Mouse (Mus musculus) right cerebral cortex, postnatal 4 days (tissue): Measurements from ENCODE around the gene Hoxd1.

ENCODE experiments used
- DNase-seq: peaks from one replicate; pipeline ENCODE4 v3.0.0-alpha.2; 2022

The Hoxd1 gene

DNA sequence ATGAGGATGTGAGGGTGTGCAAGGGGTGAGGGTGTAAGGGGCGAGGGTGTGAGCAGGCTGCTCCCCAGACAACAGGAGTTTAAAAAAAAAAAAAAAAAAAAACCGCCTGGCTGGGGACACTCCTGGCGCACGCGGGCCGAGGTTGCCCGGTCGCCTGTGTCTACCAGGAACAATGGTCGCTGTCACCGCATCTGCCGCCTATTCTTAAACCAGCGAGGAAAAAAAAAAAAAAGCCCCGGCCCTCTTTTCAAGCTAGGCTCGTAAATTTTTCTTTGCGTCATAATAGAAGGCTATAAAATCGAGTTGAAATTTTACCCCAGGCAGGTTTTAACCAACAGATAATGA, 29.5 kb upstream of the Hoxd1 start:
- no peak for DNase-seq

DNA sequence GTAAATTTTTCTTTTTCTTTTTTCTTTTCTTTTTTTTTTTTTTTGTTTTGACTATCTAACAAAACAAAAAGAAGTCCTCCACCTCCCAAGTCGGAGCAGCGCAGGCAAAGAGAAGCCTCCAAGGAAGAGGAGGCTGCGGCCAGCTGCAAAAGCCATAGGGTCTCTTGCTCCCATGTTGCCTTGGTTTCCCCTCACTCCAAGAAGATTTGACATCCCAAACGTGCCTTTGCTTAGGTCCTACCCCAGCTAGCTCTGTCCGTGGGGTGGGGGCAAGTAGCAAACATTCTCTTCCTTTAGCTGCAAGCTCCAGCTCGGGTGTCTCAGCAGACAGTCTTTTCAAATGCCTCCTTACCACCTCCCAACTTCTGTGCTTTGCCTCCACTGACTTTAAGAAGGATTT, 29.0 kb upstream of the Hoxd1 start:
- no peak for DNase-seq

DNA sequence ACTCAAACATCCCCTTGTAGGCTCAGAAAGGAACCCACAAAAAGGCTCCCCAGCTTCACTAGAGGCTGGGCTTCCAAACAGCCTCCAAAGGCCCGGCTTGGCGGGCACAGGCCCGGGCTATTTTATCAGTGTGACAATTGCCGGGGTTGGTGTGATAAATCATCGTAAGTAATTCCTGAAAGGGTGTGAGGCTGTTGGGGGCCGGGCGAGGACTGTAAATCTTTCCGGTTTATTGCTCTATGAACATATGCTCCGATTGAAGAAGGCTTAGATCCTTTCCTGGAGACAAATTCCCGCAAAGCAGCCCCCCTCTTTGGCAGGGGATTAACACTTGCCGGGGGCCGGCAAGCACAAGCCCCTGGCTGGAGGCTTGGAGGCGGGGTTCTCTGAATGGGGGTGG, 28.3 kb upstream of the Hoxd1 start:
- no peak for DNase-seq

DNA sequence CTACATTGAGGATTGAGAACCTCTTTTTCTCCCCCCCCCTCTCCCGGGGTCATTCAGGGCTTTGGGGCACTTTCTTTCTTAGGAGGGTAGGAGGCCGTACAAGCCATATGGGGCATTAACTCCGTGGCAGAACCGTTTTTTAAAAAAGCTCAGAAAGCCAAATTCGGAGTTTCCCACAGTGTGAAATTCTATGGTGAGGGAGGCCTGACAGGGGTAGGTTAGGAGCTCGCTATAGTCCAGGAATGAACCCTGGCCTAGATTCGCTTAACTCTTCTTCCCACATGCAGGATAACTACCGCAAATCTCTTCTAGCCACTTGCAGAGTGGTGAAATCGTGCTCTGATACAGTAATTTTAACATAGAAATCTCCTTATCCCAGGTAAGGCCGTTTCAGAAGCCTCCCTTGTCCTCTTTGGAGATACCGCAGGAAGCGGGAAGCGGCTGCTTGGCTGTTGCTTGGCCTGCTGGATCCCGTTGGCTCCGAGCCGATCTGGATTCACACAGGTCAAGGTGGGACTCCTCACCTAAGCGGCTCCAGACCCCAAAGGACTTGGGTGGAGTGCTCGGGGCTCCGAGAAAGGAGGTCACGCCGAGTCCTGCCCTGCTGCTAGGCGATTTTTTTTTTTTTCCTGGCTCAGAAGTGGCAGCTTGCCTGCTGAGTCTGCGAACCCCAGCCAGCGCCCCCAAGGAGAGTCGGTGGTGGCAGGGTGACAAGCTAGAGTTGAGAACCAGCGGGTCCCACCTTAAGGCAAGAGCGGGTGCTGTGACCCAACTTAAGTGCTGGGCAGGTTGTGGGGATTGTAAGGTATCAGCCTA, 27.6 kb upstream of the Hoxd1 start:
- no peak for DNase-seq

DNA sequence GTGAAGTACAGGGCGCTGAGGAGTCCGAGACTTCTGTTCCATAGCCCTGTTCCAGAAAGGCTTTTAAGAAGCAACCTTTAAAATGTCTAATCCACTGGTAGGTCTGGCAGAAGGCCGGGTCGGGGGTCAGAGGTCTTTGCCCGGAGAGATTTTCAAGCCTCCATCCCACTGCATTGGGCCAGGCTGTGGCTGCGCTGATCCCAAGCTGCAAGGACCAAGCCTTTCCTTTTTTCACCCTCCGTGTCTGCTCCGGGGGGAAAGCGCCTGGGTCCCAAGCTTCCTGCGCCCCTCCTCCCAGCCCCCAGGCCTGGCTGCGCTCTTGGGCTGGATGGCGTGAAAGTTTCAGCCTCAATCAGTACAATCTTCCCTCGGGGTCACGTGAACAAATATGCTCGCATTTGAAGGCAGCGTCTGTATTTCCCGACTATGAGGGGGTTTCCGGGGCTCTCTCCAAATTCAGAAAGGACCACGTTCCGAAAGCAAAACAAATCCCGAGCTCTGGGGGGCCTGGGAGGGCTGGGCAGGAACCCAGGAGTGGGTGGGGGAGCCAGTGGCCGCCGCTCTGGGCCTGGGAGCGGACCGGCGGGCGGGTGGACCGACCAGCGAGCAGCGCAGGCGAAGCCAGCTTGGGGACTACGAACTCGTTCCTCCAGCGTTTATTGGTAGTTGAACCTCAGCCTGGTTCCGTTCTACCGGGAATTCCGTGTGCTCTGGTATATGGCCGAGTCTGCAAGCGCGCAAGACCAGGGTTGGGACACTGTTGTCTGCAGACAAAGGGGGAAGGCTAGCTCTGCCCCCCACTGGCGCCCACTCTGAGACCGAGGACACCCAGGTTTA, 26.7 kb upstream of the Hoxd1 start:
- DNase-seq = no peak

- DNase-seq = no peak
Observed at GRCm38 (mm10) chr2:74736688-74737577, 25.8 kb upstream of the Hoxd1 start.

DNA sequence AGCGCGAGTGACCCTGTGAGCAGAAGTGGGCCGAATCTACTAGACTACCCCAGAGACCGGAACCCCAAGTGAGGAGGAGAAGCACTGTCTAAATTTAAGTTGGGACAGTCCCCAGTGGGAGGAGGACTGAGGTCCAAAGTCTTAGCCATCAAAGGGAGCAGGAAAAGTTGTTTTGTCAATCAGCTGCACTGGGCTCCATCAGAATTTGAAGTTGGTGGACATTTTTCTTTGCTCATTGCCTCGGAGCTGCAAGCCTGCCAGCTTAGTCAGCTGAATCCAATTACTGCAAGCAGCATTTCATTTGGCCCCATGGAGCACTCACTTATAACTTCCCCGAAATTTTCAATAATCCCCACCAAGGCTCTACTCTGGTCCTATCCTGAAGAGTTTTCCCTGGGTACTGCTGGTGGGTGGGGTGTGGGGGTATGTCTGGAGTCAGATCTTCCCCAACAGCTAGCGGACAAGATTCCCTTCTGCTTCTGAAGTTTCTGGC, 25.2 kb upstream of the Hoxd1 start:
- DNase-seq = no peak

DNA sequence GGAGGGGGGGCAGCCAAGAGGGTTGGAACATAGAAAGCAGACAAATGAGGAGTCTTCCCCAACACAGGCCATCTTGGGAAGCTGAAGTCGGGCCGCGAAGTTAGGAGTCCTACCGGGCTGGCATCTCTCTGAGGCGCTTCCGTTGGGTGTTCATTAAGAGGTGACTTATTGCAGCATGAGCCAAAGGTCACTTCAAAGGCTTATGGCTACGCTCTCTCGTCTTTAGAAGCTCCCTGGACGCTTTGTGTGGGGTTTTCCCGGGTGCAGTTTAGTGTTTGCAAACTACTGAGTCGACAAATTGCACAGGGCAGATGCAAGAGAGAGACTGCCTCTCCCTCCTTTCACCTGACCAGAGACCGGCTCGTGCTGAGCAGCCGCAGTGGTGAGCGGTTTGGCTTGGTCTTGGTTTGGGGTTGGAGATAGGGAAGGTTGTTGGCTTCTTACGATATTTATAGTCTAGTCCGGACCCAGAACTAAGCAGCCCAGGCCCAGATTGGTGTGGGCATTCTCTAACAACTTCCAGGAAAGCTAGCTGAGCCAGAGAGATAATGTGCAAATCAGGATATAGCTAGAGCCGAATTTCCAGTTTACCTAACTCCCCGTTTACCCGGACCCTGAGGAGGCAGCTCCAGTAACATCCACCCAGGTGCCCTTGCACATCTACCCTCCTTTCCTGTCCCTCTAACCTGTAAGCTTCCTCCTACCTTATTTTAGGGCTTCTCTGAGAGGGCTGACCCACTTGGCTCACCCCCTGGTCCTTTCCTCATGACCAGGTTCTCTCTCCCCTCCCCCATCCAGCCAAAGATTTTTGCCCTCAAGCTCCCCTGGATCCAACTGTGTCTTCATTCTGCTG, 23.9 kb upstream of the Hoxd1 start:
- DNase-seq = no peak

DNA sequence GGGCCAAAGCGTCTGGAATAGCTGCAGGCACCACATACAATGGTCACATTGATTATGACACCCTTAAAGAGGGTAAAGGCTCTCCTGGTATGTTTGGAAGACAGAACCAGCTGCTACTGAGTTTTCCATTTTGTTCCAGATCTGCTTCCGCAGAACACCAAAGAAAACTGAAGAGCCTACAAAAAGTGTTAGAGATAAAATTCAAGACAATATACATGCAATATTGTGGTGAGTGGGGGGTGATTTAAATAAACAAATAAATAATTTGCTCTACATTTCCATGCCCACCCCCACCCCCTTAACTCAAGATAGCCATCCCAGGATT, 23.3 kb upstream of the Hoxd1 start:
- no peak for DNase-seq

DNA sequence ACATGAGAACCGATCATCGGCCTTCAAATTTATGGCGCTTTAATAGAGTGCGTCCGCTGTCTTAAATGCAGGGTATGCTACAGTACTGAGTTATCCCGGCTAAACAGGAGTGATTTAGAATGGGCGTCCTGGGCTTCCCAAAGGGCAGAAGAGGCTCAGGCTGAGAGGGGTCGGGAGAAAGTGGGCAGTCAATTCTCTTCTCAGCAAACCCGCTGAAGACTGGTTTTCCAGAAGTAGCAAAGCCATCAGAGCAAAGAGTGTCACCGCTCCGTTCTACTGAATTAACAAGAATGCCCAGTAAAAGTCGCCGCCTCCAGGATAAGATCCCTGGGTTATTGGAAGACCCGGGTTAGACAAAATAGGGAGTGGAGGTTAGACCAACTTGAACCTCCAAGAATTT, 22.9 kb upstream of the Hoxd1 start:
- no peak for DNase-seq

DNA sequence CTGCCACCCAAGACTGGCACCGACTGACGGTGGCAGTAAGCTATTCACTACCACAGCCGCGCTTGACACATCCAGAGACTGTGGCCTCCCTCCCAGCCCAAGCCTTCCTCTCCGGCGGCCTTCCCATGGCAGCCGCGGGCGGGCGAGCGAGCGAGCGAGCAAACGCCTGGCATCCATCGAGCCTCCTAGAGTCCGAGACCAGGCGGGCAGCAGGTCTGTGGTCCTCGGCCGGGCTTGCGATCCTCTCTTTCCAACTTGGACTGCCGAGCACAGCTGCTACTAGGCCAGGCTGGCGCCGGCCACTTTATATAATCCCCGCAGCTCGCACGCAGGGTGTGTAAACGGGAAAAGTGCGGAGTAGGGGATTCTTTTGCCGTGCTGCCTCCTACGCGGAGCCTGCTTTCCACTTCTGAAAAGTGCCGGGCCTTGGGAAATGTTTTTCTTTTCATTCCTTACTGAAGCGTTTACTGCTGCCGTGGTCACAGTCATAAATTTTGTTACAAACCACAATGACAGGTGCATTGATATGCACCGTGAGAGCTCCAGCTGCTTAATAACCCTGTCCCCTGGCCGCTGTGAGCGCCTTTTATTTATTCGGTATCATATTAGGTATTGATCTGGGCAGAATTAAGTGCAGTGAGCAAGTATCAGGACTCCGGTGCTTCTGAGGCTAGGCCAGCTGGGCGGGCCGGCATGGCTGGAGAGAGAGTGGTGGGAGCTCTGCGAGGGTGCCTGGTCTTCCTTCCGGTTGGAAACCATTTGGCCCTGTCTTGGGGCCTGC, 22.3 kb upstream of the Hoxd1 start:
- no peak for DNase-seq

GRCm38 (mm10) chr2:74741252-74741978, 21.4 kb upstream of the Hoxd1 start:
- DNase-seq = no peak

DNA sequence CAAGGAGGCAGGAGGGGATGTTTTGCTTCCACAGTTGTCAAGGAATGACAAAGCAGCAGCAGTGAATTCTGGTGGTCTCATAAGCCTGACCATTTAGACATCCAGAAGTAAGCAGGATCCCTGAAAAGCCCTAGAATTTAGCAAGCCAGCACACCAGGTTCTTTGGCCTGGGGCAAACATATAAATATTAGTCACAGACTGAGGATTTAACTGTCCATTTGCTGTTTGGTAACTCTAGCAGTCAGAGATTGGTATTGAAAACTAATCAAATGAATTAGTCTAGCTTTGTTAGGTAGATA, 20.9 kb upstream of the Hoxd1 start:
- no peak for DNase-seq

GRCm38 (mm10) chr2:74745540-74746297, 17.1 kb upstream of the Hoxd1 start:
- DNase-seq = no peak

GRCm38 (mm10) chr2:74746298-74746921, 16.4 kb upstream of the Hoxd1 start:
- DNase-seq = no peak

- DNase-seq = no peak
Observed at GRCm38 (mm10) chr2:74747006-74747405, 15.8 kb upstream of the Hoxd1 start.

- no peak for DNase-seq
Observed at GRCm38 (mm10) chr2:74747661-74748141, 15.1 kb upstream of the Hoxd1 start.

- no peak for DNase-seq
Observed at GRCm38 (mm10) chr2:74748436-74748995, 14.3 kb upstream of the Hoxd1 start.
